Mouse (Mus musculus) WW6 (cell line): ENCODE results near the gene Popdc2.

Experiments used
- DNase-seq: peaks from one replicate; pipeline ENCODE4 v3.0.0-alpha.2; 2013; ENCODE audit warnings: low read depth, low spot score

Popdc2 gene

GRCm38 (mm10) chr16:38400311-38400960 is 38.4 kb downstream of the Popdc2 start:
- DNase-seq = no peak

GRCm38 (mm10) chr16:38401468-38401867 is 39.5 kb downstream of the Popdc2 start:
- DNase-seq = no peak

- no peak for DNase-seq
Observed at GRCm38 (mm10) chr16:38403639-38404038, 41.6 kb downstream of the Popdc2 start.

- no peak for DNase-seq
Observed at GRCm38 (mm10) chr16:38406293-38406692, 44.3 kb downstream of the Popdc2 start.

DNA sequence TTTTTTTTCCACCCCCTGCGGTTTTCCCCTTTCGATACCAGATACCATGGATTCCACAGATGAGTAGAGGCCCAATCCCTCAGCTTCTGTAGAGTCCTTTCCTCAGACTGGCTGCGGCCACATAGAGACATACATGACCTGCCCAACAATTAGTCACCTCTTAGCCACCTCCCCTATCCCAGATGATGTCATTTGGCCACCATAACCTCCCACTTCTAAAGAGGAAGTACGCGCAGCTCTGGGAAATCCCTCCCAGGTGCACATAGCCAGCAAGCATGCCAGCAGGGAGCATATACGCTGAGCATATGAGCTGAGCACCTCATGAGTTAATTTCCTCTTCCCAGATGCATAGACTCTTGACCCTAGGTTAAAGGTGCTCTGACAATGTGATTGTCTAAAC is 44.7 kb downstream of the Popdc2 start:
- DNase-seq = no peak

- peak; percentile 55 for DNase-seq
Observed at GRCm38 (mm10) chr16:38407584-38407983, 45.6 kb downstream of the Popdc2 start.

GRCm38 (mm10) chr16:38408416-38408815 is 46.4 kb downstream of the Popdc2 start:
- no peak for DNase-seq

DNA sequence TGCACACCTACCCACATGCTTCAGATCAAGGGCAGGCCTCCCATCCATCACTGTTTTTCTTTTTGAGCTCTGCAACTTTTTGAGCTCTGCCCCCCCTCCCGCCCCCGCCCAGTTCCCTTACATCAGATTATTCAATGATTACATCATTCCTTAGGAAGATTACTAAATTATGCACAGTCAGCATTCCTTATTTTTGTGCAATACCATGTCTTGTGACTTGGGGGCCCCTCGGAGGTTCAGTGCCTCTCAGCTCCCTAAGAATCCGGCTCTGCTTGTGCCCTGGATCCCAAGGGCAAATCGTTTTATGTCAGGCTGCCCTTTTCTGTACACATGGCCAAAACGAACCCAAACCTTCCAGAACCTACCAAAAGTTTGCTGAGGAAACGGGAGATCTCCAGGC is 52.9 kb downstream of the Popdc2 start:
- DNase-seq = no peak

GRCm38 (mm10) chr16:38425374-38425773 is 63.4 kb downstream of the Popdc2 start:
- DNase-seq = no peak

DNA sequence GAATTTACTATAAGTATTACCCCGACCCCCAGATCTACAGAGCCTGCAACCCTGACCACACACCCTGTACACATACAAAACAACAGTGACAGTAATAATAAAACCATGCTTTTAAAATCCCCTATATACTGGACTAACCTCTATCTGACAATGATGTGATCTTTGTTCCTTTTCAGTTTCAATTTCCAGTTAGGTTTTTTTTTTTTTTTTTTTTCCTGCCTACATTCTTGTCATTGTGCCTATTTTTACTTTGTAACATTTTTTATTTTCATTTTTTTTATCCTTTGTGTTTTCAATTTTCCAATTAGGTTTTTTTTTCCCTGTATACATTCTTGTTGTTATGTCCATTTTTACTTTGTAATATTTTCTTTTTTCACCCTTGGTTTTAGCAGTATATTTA is 63.8 kb downstream of the Popdc2 start:
- DNase-seq = no peak
